Mouse (Mus musculus) frontal cortex, adult 2 months (tissue): ENCODE measurements at regions not wholly inside any gene's neighbourhood (a gene's known extent, or its start where the extent isn't known, plus 50 kb on each side); places are given as distances from the start of the nearest gene placed in this dataset.

Source experiments
- DNase-seq, 2 experiments: peaks; one replicate each; pipeline ENCODE4 v3.0.0; 2022; ENCODE audit warnings: low spot score in 1 of 2; ENCODE audit errors: extremely low spot score in 1 of 2

DNA sequence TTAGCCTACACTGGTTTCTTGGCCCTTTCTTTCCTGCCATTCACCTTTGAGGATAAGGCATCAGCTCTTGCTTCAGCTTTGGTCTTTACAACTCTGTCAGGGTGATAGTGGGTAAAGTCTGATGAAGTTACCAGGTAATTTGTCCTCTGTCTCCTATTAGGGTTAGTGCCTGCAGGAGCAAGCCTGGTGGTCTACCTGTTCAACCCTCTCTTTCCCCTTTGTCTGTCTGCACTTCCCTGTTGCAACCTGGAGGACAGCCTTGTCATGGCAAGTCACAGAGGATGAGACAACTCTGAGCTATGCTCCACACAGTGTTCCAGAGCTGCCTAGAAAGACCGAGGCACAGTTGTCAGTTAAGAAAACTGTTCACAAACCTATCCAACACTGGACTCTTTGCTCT lies 319.5 kb downstream of the 4930474N05Rik start:
- no peak for DNase-seq
